Mouse (Mus musculus): ENCODE measurements at regions not wholly inside any gene's neighbourhood (a gene's known extent, or its start where the extent isn't known, plus 50 kb on each side); places are given as distances from the start of the nearest gene placed in this dataset.

DNA sequence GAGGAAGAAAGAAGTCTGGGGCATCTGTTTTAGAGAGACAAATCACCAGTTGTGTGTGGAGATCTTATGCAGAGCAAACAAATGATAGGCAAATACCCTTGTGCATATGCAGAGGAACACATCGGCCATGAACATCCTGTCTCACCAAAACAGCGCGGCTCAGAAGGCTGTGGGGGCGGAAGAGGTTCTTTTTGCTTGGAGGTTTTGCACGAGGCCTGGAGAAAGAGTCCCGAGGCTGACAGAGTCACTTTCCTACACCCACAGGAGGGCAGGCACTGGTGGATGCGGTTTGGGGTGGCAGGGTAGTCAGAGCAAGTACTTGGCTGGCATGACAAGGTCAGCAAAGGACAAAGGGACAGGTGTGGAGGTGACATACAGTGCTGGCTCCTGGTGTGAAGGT lies 77.4 kb upstream of the Zfp831 start:
- TF ChIP-seq POLR2A (IDR thresholded peaks at IDR 0.05; ENCODE audit: borderline replicate concordance, control insufficient read depth, low read depth, low read length) (no peak), CTCF (IDR thresholded peaks at IDR 0.05; ENCODE audit: control insufficient read depth, insufficient read depth, low read length) (no peak)
